Mouse (Mus musculus): Measurements from ENCODE around the gene Stra6.

Stra6 gene

DNA sequence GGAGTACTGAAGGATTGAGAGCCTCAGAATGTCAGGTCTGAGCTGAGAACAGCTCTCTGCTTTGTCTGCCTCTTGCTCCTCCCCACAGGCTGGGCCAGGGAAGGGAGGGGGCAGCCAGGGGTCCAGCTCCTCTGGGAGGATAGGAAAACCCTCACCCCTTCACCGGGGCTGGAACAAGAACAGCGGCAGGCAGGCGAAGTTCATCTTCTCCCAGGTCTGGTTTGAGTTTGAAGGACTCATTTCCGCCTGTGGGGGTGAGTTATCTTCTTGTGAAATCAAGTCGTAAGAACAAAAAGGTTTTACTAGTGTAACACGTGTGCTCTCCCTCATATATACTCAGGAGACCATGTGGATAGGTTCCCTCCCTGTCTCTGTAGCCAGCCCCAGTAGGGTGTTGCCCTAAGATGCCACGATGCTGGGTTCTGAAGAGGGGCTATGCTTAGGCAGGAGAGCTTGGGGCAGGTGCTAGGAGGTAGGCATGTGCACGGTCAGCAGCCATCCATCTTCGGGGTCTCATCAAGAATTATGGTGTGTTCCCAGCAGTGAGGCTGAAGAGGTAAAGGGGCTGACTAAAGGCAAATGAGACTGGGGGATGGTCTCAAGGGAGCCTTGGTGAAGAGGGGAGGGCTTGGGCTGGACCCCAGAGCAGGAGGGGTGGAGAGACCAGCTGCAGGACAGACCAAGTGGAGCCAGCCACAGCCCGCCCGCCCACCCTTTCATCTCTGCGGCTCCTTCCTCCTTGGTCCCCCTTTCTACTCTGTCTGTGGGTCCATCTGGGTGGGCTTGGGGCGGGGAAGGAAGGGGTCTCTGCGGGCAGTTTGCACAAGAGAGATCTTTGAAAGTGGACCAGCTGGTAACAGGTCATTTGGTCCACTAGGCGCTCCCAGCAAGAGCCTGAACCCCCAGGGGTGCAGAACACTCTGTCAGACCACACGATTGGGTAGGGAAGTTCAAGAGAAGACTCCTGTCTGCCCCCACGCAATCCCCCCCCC, 70.6 kb downstream of the Stra6 start:
- no peak for DNase-seq

DNA sequence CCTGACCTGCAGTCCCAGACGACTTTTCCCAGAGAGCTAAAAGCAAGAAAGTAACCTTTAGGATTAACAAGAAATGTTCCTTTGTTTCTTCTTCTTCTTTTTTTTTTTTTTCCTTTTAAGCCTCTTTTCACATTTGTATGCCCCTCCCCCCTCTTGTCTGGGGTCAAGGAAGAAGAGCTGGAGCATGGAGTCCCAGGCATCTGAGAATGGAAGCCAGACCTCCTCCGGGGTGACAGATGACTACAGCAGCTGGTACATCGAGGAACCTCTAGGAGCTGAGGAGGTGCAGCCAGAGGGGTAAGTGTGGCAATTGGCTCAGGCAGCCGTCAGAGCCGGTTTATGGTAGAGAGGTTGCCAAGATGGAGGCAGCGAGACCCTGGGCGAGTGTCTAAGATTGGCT, 71.3 kb downstream of the Stra6 start:
- peak; percentile 79 to 80 for DNase-seq

DNA sequence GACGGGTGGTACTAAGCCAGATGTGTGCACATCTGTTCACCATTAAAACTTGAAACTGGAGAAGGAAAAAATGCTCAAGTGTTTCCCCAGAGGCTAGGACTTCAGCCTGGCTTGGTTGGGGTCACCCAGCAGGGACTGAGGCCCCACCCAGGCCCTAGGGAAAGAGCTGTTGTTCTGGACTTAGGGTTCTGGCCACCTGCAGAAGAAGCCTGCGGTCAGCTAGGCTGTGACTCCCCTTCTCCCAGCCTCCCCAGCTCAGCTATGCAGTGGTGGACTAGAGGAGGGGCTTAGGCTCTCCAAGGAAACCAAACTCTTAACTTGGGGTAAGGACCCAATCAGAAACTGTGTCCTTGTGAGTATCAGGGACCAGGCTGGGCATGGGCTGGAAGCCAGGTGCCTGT, 72.3 kb downstream of the Stra6 start:
- no peak for DNase-seq

DNA sequence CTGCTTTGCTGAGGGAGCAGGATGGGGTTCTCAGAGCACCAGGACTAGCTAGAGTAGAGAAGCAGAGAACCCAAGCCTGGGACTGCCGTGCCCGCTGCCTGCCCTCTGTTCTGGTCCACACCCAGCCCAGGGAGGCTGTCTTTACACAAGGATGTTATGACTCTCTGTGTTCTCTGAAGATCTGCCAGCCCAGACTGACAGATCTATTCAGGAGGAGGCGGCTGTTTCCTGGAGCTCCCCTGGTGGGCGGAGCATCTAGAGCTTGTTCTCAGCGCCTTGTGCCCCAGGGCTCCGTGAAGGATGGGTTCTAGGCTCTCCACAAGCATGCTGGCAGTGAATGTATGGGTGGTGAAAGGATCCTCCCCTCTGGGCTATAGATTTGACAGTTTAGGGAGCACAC, 76.4 kb downstream of the Stra6 start:
- DNase-seq = no peak

DNA sequence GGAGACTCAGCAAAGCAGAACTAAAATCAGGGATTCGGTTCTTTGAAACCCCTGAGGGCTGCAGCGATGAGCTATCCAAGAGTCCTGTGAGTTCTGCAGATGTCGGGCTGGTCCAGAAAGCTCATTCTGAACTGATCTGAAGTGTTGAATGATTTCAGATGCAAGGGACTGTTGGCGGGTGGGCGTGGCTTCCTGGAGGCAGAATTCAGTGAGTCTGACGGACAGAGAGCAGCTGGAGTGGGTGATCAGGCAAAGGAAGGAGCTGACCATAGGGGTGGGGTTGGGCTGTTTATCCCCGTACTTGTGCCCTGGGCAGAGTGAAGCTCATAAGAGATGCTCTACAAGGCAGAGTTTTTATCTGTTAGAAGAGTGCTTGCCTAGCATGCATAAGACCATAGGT, 79.8 kb downstream of the Stra6 start:
- DNase-seq = no peak

DNA sequence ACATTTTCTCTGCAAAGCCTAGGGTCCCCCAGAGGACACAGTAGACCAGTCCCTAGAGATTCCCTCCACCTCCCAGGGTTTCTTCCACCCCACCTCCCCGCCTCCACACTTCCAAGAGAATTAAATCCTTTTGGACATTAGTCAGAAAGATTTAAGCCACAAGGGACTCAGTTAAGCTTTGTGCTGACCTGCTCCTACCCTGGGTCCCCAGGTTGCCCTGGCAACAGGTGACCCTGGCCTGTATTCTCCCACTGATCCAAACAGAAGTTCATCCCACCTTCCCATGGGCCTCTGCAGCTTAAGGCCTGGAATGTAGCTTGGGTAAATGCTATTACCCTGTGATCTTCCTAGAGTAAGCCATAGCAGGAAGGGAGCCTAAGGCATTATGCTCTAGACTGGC, 81.1 kb downstream of the Stra6 start:
- DNase-seq = no peak

DNA sequence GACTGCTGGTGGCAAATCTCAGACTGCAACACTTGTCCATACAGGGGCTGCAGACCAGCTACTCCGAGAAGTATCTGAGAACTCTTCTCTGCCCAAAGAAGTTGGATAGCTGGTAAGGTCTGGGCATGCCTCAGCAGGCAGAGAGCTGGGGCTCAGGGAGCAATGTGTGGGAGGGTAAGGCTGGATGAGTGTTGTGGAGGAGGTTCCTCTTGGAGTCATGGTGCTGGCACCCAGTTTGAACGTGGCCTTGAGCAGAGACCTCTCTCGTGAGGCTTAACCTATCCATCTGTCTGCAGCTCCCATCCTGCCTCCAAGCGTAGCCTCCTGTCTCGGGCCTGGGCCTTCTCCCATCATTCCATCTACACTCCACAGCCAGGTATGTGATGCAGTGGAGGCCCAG, 81.8 kb downstream of the Stra6 start:
- DNase-seq = no peak

DNA sequence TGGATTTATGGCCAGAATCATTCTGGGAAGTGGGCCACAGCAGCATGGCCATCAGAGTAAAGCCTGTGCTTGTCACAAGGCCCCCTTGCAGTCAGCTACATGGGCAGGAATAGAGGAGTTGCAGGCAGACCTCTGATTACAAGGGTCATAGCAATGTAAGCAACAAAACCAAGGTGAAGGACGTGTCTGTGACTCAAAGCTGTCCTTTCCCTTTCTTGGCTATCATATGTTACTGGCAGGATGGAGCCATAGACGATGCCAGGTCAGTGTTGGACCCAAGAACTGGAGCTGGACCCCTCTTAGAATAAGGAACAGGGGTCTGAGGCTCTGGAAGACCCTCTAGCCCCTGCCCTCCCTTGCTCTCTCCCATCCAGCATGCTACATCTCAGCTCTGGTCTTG, 85.2 kb downstream of the Stra6 start:
- no peak for DNase-seq

DNA sequence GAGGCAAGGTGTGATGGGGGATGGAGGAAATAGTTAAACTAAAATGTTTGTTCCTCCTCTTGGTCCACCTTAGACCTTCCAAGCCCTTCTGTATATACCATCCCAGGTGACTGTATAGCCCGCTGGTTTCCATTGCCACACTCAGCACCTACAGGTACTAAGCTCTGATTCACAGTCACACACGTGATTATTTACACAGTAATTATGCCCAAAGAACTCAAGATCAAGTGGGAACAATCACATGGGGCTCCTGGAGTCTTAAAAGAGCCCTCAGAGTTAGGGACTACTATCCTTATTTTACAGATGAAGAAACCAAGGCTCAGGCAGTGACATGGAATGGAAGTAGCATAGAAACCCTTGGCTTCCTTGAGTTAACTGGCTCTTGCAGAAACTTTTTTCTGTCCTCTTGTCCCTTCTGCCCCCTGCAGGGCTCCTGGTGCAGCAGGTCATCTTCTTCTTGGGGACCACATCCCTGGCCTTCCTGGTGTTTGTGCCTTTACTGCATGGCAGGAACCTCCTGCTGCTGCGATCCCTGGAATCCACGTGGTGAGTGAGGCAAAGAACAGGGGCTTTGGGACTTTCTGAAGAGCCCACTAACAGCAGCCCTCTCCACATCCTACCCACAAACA, 87.3 kb downstream of the Stra6 start:
- no peak for DNase-seq

DNA sequence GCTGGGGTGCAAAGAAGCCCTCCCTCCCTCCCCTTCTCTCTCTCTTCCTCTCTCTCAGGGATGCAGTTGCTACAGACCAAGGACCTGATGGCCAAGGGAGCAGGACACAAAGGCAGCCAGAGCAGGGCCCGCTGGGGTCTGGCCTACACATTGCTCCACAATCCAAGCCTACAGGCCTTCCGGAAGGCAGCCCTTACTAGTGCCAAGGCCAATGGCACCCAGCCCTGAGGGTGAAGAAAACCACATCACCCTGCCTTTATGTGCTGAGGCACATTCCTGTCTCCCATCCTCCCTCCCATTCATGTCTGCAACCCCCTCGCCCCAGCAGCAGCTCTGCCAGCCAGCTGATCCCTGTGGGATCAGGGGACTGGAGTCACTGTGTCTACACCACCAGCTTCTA, 89.5 kb downstream of the Stra6 start:
- no peak for DNase-seq

DNA sequence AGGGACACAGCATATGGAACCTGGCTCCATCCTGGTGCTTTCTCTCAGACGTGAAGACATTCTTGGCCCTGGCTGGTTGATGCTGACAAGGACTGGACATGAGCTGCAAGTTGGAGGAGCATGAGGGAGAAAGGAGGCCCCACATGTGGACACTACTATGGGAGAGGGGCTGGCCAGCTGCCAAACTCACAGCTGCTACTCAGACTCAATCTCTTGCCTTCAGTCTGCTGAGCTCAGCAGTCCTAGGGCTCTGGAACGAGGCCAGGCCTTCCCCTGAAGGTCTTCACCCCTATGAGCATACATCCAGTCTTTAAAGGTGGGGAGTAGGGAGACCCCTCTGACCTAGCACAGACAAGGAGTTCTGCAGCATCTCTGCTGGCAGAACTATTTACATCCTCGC, 91.8 kb downstream of the Stra6 start:
- peak; percentile 62 to 80 for DNase-seq

DNA sequence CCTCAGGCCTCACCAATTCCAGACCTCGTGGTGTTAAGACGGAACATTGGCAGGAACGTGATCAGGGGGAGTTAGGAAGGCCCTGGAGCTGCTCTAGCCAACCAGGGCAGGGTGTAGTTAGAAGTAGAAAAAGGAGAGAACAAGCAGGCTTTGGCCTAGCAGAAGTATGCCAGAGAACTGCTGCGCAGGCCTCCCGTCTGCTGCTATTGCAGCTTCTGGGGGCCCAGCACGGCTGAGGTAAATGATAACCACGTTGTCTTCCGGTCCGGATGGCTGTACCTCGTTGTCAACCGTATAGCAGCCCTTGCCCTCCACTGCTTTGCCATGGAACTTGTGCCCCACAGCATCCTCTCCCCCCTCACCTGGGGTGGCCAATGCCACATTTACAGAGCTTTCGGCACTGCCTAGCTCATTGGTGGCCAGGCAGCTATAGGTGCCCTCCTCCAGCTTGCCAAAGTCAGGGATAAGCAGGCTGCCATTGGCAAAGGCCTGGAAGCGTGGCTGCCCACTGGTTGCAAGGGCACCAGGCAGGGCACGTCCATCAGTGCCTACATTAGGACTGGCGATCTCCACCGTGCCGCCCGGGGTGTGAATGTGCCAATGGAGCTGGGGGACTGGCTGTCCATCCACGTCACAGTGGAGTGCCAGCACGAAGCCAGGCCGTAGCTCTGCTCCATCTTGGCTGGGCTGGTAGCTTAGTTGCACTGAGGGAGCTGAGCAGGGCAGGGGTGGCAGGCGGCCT, 93.4 kb downstream of the Stra6 start:
- no peak for DNase-seq

DNA sequence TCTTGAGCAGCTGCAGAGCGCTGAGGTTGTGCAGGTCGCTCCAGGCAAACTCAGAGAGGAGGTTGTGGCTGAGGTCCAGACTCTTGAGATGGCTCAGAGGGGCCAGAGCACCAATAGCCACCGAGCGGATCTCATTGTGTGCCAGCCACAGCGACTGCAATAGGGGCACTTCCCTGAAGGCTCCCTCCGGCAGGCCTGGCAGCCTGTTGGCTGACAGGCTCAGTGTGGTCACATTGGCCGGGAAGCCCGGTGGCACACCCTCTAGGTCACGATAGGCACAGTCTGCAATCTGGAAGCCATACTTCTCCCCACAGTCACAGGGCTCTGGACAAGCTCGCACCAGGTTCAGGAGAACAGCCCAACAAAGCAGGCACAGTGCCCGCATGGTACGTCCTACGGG, 94.2 kb downstream of the Stra6 start:
- DNase-seq = no peak

DNA sequence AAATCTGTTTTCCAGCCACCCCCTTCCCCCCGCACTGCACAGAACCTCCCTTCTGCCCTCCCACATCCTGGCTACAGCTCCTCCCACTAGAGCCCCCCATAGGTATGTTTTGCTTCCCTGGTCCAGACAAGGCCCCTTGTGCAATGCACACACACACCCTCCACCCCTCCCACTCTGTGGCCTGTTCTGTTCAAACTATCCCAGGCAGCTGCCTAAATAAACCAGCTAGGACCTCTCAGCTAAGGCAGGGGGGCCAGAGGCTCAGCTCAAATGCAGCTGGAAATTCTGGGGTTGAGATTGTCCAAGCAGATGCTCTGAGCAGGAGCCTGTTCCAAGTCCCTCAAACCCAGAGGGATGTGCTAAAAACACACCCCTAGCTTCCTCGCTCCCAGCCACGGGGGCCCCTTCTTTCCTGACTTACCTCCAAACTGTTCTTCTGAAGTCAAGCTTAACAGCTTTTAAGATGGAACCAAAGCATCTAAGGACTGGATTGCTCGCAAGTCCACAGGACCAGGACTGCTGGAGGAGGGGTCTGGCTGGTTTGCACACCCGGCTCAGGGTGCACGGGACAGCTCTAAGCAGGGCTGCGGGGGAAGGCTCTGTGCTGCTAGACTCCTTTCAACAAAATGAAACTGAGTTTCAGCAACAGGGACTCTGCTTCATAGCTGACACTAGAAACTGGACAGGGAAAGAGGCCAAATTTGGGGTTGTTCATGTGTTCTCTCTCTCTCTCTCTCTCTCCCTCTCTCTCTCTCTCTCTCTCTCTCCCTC, 95.1 kb downstream of the Stra6 start:
- no peak for DNase-seq

DNA sequence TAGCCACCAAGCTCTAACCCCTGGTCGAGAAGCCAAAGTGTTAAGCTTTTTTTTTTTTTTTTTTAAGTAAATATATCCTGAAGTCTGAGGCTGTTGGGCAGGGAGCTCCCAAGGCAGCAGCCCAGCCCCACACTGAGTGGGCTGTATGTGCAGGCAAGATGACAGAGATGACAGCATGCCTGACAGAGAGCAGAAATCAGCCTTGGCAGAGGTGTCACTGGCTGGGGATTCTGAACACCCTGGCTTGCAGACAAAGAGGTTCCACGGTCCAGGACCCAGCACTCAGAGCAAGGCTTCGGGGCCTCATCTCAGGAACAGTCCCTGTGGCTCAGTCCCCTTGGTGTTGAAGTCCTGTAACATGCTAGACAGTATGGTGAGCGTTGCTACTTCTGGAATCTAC, 96.3 kb downstream of the Stra6 start:
- DNase-seq = peak in 1 of 2 experiments; percentile 58

DNA sequence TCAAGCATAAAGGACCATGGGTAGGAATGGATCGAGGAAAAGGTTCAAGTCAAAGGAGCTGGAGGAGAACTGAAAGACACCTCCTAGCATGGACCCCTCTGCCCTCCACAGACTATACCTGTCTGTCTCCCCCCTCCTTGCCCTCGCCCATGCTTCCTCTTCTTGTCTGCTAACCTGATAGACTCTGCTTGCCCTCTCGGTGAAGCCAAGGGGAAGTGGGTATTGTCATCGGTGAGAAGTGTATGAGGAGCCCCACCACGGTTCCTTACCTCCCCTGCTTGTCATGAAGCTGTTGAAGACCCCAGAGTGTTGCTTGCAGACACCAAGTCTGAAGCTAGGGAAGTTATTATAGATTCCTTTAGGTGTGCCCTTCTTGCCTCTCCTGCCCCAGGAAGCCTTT, 96.7 kb downstream of the Stra6 start:
- no peak for DNase-seq

DNA sequence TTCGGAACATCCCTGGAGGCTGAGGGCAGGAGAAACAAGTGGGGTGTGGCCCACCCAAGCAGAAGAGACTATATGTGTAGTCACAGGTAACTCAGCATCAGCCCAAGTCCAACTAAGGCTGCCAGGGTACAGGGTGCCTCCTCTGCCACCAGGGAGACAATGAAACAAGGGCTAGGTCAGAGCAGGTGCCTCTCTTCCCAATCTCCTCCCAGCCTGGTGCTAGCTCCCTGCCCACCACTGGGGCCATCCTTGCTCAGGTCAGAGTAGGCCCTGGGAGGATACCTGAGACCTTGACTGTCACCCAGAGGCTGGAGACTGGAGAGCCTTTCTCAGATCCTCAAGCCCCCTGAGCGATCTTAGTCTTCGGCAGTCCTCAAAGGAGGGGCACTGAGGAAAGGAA, 98.6 kb downstream of the Stra6 start:
- no peak for DNase-seq

DNA sequence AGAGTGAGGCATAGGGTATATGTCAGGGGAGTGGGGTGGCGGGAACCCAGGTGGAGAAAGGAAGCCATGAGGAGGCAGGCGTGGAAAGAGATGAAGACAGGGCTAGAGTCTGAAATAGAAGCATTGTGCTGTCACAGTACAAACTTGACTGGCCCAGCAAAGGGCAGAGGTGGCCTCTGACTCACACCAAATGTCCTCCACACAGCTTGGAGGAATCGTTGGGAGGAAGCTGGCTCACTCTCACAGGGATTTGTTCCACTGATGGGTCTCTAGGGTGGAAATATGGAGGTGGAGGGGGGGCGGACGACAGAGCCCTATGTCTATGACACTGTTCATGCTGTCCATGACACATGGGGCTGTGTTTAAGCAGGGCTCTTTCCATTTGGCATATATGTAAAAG, 99.6 kb downstream of the Stra6 start:
- no peak for DNase-seq

DNA sequence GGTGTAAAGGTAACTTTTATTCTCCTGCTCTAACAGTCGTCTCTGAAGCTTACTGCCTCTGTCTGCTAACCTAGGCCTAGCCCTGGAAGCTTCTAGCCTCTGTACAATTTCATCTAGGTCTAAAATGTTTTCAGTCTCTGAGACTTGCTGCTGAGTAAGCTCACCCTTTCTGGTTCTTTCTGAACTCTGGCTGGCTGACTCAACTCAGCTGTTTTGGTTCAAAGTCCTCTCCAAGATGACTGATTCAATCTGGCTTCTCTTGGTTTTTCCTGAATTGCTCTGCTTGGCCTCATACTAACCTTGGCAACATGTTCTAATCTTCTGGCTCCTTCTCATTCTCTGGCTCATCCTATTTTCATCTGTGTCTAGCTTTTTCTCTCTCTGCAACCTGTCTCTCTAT, 102.2 kb downstream of the Stra6 start:
- DNase-seq = no peak

DNA sequence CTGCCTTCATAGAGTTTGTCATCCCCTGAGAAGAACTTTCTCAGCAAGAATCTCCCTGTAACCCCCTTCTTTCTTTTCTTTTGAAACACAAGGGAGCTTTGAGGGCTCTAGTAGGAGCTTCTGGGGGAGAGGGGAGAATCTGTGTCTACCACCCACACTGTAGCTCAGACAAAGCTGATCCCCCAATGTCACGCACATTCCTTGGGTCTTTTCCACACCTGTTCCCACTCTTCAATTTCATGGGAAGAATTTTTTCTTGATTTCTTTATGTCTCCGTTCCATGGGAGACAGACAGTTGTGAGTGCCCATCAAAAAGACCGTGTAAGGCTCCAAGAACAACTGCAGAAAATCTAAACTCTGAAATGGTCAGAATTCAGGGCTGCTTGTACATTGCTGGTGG, 105.3 kb downstream of the Stra6 start:
- DNase-seq = no peak

DNA sequence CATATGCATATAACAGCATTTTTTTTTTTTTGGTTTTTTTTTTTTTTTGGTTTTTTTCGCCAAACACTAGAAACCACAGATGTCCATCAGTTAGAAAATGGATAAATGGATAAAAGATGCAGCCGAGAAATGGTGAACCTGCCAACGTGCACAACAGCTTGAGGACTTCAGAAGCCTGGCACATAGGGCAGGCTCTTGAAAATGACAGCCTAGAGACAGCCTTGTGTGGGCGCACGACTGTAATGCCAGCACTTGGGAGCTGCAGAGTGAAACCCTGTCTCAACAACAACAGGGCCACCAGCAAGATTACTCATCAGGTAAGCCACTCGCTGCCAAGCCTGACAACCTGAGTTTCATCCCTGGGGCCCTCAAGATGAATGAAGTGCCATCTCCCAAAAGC, 105.8 kb downstream of the Stra6 start:
- DNase-seq = no peak

DNA sequence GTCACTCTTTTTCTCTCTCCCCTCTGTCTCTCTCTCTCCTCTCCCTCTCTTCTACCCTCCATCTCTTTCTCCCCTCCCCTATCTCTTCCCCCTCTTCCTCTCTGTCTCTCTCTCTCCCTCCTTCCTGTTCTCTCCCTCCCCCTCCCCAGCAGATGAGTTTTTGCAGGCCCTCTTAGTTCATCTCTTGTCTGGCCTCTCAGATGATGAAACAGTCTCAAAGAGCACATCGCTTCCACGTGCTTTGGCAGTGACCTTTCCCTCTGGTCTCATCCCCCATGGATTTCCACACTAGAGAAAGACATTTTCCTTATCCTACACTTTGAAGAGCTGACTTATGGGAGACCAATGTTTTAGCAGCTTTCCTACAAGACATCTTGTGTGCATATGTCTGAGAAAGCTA, 109.3 kb downstream of the Stra6 start:
- DNase-seq = no peak

DNA sequence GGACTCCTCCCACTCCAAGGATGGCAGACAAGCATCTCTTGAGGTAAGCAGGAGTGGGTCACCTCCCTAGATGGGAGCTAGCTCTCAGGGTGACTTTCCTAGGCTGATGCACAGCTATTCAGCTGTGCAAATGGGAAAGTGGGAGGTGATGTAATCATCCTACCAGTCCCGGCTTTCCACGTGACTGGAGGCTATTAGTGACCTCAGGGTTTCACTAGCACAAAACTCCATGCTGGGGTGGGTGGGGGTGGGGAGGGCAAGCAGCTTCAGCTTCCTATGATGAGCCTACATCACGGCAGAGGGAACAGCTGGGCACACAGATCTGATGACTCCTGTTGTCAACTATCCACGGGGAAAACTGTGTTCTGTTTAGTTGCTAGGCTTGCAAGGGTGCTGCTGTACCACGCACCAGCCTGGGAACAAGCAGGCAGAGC, 111.2 kb downstream of the Stra6 start:
- no peak for DNase-seq

Measured in cerebellum, postnatal 14 days (tissue).